Mouse (Mus musculus) limb, embryonic 12.5 days (tissue): ENCODE data around the gene Dock1. TPM values are rescaled to one million over a fixed set of nuclear protein-coding genes. Genes with fewer than 3 reads are reported as not detected.

ENCODE experiments used
- ATAC-seq: fragments of 200-750 bp; cut with Nextera tagmentation; 2 replicates; pipeline ENCODE4 v1.8.0; 2017; ENCODE audit warnings: low read depth, moderate TSS enrichment; ENCODE audit not compliant: insufficient number of reproducible peaks, insufficient read depth, low FRiP score, low TSS enrichment
- H3K27ac ChIP-seq: fragments of 300-500 bp; sonication (generic); 2 replicates; pipeline ENCODE4 v1.5.1; 2016; ENCODE audit warnings: mild to moderate bottlenecking, moderate library complexity
- H3K27me3 ChIP-seq: fragments of 300-500 bp; sonication (generic); 2 replicates; pipeline ENCODE4 v1.6.1; 2016; ENCODE audit warnings: mild to moderate bottlenecking, moderate library complexity
- H3K36me3 ChIP-seq: fragments of 300-500 bp; sonication (generic); 2 replicates; pipeline ENCODE4 v1.6.1; 2016; ENCODE audit warnings: mild to moderate bottlenecking, moderate library complexity
- H3K4me1 ChIP-seq: fragments of 300-500 bp; sonication (generic); replicated peaks from 2 replicates; pipeline ENCODE4 v1.6.1; 2016
- H3K4me2 ChIP-seq: fragments of 300-500 bp; sonication (generic); 2 replicates; pipeline ENCODE4 v1.6.1; 2016; ENCODE audit warnings: mild to moderate bottlenecking, moderate library complexity
- H3K4me3 ChIP-seq: fragments of 300-500 bp; sonication (generic); replicated peaks from 2 replicates; pipeline ENCODE4 v1.5.1; 2016; ENCODE audit warnings: mild to moderate bottlenecking
- H3K9ac ChIP-seq: fragments of 300-500 bp; sonication (generic); replicated peaks from 2 replicates; pipeline ENCODE4 v1.6.1; 2016; ENCODE audit warnings: mild to moderate bottlenecking, moderate library complexity
- H3K9me3 ChIP-seq: fragments of 300-500 bp; sonication (generic); 2 replicates; pipeline ENCODE4 v1.6.1; 2016; ENCODE audit warnings: mild to moderate bottlenecking, moderate library complexity
- WGBS: fragments of 180-500 bp; shearing (Covaris S2); methylation state at CpG from one replicate; pipeline ENCODE4 v1.1.7; 2016; 5-methylcytosine and 5-hydroxymethylcytosine counted together
- polyA plus RNA-seq: library from polyadenylated mRNA; unstranded; fragments of >200 nt; fragmentation: Nextera tagmentation; extraction: Ambion mirVana; gene quantifications from 2 replicates; pipeline ENCODE4 v1.2.1, GENCODE M21; 2016

The Dock1 gene
- polyA plus RNA-seq, 1 experiment from 2014 or later = 47.9 TPM

DNA sequence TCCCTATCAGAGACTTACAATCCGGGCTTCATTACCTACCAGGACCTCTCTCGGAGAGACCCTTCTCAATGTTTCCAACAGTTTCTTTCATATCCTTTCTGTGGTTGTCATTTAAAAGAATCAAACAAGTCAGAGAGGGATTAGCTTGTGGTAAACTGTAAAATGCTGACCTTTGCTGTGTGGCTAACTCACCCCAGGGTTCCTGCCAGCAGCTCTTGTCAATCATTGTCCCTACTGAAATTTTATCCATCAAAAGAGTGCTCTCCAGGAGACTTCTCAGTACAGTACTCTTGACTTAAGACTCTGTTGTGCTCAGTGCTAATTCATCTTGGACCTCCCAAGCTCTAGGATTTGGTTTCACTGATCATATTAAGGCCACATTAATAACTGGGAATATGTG is 231.5 kb downstream of the Dock1 start:
- Histone ChIP-seq H3K9ac (no peak overlapping the region), H3K4me1 (no peaks in the 10 kb centered on the region), H3K4me2 (no peak overlapping the region), H3K4me3 (no peak overlapping the region), H3K27ac (no peak overlapping the region), H3K36me3 (peaks cover 5% of the 10 kb centered on the region; the same call in 1 of the 2 replicates), H3K9me3 (no peaks in the 10 kb centered on the region), H3K27me3 (no peaks in the 10 kb centered on the region)
- ATAC-seq = no peak
- WGBS = 80% methylated on average over 2 of the region's 2 CpGs

DNA sequence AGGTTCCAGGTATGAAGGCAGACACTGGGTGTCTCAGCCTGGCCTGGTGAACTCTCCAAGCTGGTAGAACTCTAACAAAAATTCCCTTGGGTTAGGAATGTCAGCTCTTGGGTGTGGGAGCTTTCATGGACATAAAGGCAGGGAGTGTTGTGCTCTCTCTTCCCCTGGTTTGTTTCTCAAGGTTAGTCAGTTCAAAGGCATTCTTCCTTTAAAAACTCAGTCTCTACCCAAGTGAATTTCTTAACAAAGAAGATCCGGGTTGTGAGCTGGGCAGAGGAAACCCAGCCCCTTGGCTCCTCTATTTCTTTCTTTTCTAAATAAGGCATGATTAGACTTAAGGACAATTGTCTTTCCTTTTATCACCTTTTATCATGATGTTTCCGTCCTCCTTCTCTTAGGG is 261.4 kb downstream of the Dock1 start:
- Histone ChIP-seq H3K4me2 (no peak overlapping the region), H3K27ac (no peak overlapping the region), H3K9ac (no peak overlapping the region), H3K27me3 (peaks cover 9% of the 10 kb centered on the region), H3K9me3 (no peaks in the 10 kb centered on the region), H3K36me3 (no peaks in the 10 kb centered on the region), H3K4me1 (peaks cover 4% of the 10 kb centered on the region; the same call in 1 of the 2 replicates), H3K4me3 (no peak overlapping the region)
- WGBS = 65% methylated on average over 2 of the region's 2 CpGs
- ATAC-seq = no peak

DNA sequence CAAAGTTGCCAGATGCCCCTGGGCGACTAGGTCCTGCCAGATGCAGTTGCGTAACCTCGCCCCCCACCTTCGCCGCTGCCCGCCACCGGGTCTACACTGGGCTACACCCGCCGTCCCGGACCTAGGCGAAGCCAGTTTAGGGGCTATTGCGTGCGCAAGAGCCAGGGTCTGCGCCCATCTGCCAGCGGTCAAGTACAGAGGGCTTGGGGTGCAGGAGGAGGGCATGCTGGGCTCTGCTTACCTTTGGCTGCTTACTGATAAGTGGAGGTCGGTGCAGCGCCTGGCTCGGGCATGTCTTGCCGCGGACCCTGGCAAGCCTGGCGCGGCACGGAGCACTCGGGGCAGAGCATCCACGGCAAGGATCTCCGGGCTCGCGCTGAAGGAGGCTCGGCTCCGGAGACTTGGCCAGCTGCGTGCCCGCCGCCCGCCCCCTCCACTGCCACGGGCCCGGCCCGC is 267.0 kb downstream of the Dock1 start:
- no peak overlapping the region for H3K27ac ChIP-seq

DNA sequence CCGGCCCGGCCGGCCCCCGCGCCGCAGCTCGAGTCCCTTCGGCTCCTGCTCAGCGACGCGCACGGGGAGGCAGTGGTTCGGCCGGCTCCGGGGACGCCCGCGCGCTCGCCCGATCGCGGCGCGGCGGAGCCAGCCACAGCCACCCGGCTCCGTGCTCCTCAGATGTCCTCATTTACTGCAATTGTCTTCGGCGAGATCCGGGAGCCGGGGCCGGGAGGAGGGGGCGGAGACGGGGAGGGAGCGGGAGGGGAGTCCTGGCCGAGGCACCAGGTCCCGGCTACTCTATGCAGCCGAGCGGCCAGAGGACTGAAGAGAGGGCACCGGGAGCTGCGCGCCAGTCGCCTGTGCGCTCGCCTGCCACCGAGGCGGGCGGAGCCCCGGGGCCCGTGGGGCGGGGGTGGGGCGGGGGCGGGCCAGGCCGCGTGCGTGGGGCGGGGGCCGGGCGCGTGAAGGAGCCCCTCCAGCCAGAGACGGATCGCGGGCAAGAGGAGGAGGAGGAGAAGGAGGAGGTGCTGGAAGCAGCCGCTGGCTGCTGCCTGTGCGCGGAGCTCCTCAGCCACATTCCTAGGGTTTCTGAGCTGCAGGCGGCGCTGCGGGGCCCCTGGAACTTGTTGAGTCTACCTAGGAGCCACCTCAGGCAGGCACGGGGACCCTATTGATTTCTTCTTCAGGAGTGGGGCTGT is 267.6 kb downstream of the Dock1 start, which contains the start of gene Fam196a:
TSS of gene Fam196a (minus strand) at position 504 of the 683 bp plus-strand sequence.
- 0% methylated on average over 46 of the region's 71 CpGs for WGBS
- Histone ChIP-seq H3K36me3 (no peaks in the 10 kb centered on the region), H3K9ac (peak within 1 kb of the TSS; percentile 57), H3K9me3 (no peaks in the 10 kb centered on the region), H3K27ac (no peak within 1 kb of the TSS), H3K4me2 (peak within 1 kb of the TSS; percentile 98), H3K4me3 (peak within 1 kb of the TSS; percentile 55), H3K4me1 (peaks cover 23% of the 10 kb centered on the region), H3K27me3 (peaks cover 33% of the 10 kb centered on the region)
- ATAC-seq = peak; percentile 82

More for the DNA sequence above, 267.0 kb downstream of the Dock1 start:
- Histone ChIP-seq H3K36me3 (no peaks in the 10 kb centered on the region), H3K9me3 (no peaks in the 10 kb centered on the region), H3K4me1 (peaks cover 23% of the 10 kb centered on the region), H3K4me3 (peak overlapping the region; percentile 55), H3K4me2 (peak overlapping the region; percentile 98), H3K27me3 (peaks cover 33% of the 10 kb centered on the region), H3K9ac (peak overlapping the region; percentile 57)
- under 1% methylated on average over 25 of the region's 37 CpGs for WGBS
- ATAC-seq = no peak; the same call in 1 of the 2 replicates

DNA sequence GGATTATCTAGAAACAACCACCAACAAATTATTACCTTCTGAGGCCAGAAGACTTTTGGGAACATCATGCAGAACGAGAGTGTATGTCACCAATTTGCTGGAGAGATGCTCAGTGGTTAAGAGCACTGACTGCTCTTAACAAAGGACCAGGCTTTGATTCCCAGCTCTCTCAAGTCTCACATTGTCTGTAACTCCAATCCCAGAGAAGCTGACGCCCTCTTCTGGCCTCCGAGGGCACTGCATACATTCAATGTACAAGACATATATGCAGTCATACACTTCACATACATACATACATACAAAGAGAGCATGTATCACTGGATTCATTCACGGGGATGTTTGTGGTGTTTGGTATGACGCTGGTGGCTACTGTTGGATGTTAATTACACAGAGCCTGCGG is 271.4 kb downstream of the Dock1 start:
- H3K27ac ChIP-seq = no peak overlapping the region
- 0 out of 2 replicates have a peak, but pooled peaks cover under 1% of the 10 kb centered on the region for H3K36me3 ChIP-seq
- H3K4me2 ChIP-seq = no peak overlapping the region
- H3K27me3 ChIP-seq = peaks cover 24% of the 10 kb centered on the region
- 94% methylated on average over 6 of the region's 6 CpGs for WGBS
- H3K4me1 ChIP-seq = peaks cover 22% of the 10 kb centered on the region
- no peaks in the 10 kb centered on the region for H3K9me3 ChIP-seq
- H3K9ac ChIP-seq = no peak overlapping the region
- no peak overlapping the region for H3K4me3 ChIP-seq
- ATAC-seq = no peak

DNA sequence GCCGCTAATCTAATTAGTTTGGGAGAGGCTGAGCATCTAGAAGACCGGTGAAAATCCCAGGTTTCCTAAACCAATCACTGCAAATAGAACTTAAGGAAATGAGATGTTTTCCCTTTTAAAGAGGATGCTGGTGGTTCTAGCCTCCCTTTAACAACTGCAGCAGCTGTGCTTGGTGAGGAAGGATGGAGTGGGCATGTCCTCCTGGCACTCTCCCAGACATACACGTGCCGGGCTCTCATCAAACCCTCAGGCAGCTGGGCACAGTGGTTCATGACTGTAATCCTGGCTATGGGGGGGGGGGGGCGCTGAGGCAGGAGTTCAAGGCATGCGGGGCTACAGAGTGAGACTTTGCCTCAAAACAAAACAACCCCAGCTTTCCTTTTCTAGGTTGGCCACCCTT is 272.6 kb downstream of the Dock1 start:
- H3K4me2 ChIP-seq = no peak overlapping the region
- WGBS = 67% methylated on average over 6 of the region's 6 CpGs
- no peak overlapping the region for H3K4me3 ChIP-seq
- H3K4me1 ChIP-seq = peaks cover 14% of the 10 kb centered on the region
- no peak for ATAC-seq
- H3K27me3 ChIP-seq = peaks cover 12% of the 10 kb centered on the region
- H3K27ac ChIP-seq = no peak overlapping the region
- no peaks in the 10 kb centered on the region for H3K9me3 ChIP-seq
- H3K36me3 ChIP-seq = peaks cover 6% of the 10 kb centered on the region; the same call in 1 of the 2 replicates
- no peak overlapping the region for H3K9ac ChIP-seq

DNA sequence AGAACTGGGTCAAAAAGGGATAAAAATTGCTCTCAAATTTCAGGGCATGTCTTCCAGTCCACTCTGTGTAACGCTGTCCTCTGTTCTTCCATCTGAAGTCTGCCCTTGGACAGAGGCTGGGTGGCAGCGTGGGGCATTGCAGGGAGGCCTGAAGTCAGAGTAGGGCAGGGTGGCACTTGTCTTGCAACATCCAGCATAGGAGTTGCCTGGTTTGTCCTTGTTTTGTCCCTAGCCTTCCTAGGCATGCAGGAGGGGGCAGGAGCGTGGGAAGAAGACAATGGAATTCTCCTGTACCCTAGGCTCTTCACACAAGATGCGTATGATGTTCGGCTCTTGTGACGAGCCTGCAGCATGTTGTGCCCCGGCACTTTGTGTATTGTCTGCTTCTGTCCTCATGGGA is 273.2 kb downstream of the Dock1 start:
- 88% methylated on average over 7 of the region's 7 CpGs for WGBS
- H3K27me3 ChIP-seq = peaks cover 6% of the 10 kb centered on the region
- H3K9me3 ChIP-seq = no peaks in the 10 kb centered on the region
- no peak for ATAC-seq
- no peak overlapping the region for H3K4me2 ChIP-seq
- no peak overlapping the region for H3K9ac ChIP-seq
- peaks cover 6% of the 10 kb centered on the region; the same call in 1 of the 2 replicates for H3K36me3 ChIP-seq
- H3K4me1 ChIP-seq = peaks cover 10% of the 10 kb centered on the region
- no peak overlapping the region for H3K27ac ChIP-seq
- no peak overlapping the region for H3K4me3 ChIP-seq

DNA sequence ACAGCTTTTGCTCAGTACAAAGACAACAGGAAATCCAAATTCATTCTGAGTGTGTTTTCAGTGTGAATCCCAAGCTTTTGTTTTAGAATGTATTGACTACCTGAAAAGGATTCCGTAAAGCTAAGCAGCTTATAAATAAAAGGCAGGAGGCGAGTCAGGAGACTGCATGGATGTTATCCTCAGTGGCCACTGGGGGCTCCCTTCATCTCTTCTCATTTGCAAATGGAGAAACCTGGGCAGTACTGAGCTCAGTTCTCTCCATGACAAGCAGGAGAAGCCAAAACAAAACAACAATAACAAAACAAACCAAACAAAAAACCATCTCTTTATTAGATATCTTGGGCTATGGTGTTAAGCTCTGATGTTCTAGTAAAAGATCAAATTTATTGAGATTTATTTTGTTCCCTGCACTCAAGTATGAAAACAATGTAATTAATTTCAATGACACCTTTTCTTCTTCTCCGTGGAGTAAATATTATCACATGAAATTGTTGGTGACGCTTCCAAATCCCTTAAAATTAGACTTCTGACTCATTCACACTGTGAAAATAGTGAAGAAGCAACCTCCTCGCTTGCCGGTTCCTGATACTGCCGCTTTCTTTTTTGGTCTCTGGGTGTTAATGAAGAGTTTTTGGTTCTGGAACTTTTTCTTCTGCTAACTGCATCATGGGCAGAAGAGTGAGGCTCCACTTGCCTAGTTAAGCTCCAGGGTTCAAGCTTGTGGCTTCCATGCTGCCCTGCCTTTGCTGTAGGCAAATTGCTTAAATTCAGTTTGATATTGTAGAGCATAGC is 275.7 kb downstream of the Dock1 start:
- no peak for ATAC-seq

DNA sequence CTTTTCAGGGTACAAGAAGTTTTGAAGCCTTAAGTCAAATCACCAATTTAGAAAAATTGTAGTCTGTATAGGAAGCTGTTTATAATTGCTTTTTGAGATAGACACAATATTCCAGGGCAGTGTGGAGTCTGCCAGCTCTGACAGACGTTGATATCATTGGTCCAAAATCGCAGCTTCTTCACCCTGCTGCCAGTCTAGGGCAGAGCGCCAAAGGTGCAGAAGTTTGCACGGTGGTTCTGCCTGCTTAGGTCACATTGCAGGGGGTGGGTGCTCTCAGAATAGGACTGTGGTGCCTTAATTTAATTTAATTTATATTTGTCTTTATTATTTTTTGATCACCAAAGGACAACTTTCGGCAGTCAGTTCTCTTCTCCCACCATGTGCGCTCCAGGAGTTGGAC is 288.6 kb downstream of the Dock1 start:
- WGBS = 96% methylated on average over 6 of the region's 6 CpGs
- Histone ChIP-seq H3K4me2 (no peak overlapping the region), H3K36me3 (no peaks in the 10 kb centered on the region), H3K4me3 (no peak overlapping the region), H3K27ac (no peak overlapping the region), H3K27me3 (no peaks in the 10 kb centered on the region), H3K9ac (no peak overlapping the region), H3K9me3 (peaks cover 4% of the 10 kb centered on the region; the same call in 1 of the 2 replicates), H3K4me1 (no peaks in the 10 kb centered on the region)
- ATAC-seq = no peak

More for the DNA sequence above, 275.7 kb downstream of the Dock1 start:
- H3K27me3 ChIP-seq = no peaks in the 10 kb centered on the region
- no peak overlapping the region for H3K27ac ChIP-seq
- no peak overlapping the region for H3K9ac ChIP-seq
- no peaks in the 10 kb centered on the region for H3K9me3 ChIP-seq
- peaks cover 6% of the 10 kb centered on the region; the same call in 1 of the 2 replicates for H3K36me3 ChIP-seq
- no peak overlapping the region for H3K4me2 ChIP-seq
- 0 out of 2 replicates have a peak, but pooled peaks cover 4% of the 10 kb centered on the region for H3K4me1 ChIP-seq
- 89% methylated on average over 7 of the region's 7 CpGs for WGBS
- H3K4me3 ChIP-seq = no peak overlapping the region

DNA sequence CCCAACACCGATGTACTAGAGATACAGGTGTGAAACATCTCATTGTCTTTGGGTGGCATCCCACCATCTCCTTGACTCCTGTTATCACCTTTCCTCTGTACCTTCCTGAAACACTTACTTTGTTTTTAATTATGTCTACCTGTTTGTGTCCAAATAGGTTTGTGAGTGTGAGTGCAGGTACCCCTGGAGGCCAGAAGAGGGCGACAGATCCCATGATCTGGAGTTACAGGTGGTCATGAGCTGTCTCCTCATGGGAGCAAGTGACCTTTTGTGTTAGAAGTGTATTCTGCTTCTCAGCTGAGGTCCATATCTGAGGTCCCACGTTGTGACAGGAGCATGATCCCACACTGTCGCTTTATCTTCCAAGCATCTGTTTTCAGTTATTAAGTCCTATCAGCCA is 290.4 kb downstream of the Dock1 start:
- H3K4me3 ChIP-seq = no peak overlapping the region
- H3K9ac ChIP-seq = no peak overlapping the region
- no peak overlapping the region for H3K27ac ChIP-seq
- ATAC-seq = no peak
- H3K4me1 ChIP-seq = no peaks in the 10 kb centered on the region
- H3K4me2 ChIP-seq = no peak overlapping the region
- 59% methylated on average over 4 of the region's 4 CpGs for WGBS
- peaks cover 4% of the 10 kb centered on the region; the same call in 1 of the 2 replicates for H3K9me3 ChIP-seq
- no peaks in the 10 kb centered on the region for H3K27me3 ChIP-seq
- no peaks in the 10 kb centered on the region for H3K36me3 ChIP-seq

DNA sequence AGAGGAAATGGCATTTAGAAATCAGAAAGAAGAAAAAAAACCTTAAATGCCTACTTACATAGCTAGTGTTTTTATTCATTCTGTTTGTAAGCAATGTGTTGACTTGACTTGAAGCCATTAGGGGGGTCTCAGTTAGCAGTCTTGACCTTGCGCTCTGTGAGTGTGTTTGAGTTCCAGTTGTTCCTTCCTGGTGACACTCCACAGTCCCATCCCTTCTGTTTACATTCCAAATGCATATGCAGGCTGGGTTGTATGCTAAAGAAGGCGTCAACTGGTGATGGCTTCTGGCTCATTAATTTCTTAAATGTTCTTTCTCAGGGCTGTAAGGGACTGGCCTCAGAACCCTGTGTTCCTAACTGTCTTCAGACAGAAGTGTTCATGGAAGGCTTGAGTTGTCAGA is 291.2 kb downstream of the Dock1 start:
- Histone ChIP-seq H3K4me2 (no peak overlapping the region), H3K4me3 (no peak overlapping the region), H3K27me3 (no peaks in the 10 kb centered on the region), H3K4me1 (no peaks in the 10 kb centered on the region), H3K27ac (no peak overlapping the region), H3K36me3 (no peaks in the 10 kb centered on the region), H3K9ac (no peak overlapping the region), H3K9me3 (peaks cover 4% of the 10 kb centered on the region; the same call in 1 of the 2 replicates)
- WGBS = 91% methylated on average over 2 of the region's 2 CpGs
- ATAC-seq = no peak
